Mouse (Mus musculus) skeletal muscle tissue, adult 2 months (tissue): ENCODE measurements around the gene Cnih1.
"Not testable (repeated sequence)": the region's sequence is repeated elsewhere in the genome, so short reads cannot be mapped to it uniquely, and the experiment has no call there.

ENCODE experiments used
- DNase-seq: peaks from one replicate; pipeline ENCODE4 v3.0.0-alpha.2; 2012; ENCODE audit warnings: low read depth, low spot score

Gene Cnih1

GRCm38 (mm10) chr14:46788505-46788901 lies 292 bp upstream of the Cnih1 start:
- no peak for DNase-seq

GRCm38 (mm10) chr14:46787454-46787786 lies 791 bp downstream of the Cnih1 start:
- DNase-seq: no peak

GRCm38 (mm10) chr14:46785247-46785646 lies 3.0 kb downstream of the Cnih1 start:
- DNase-seq: no peak

GRCm38 (mm10) chr14:46783327-46783926 lies 4.8 kb downstream of the Cnih1 start:
- DNase-seq: no peak

- DNase-seq: no peak
Measured at GRCm38 (mm10) chr14:46782187-46782828, 5.9 kb downstream of the Cnih1 start.

GRCm38 (mm10) chr14:46781086-46781485 lies 7.1 kb downstream of the Cnih1 start:
- no peak for DNase-seq

- no peak for DNase-seq
Measured at GRCm38 (mm10) chr14:46779217-46779616, 9.0 kb downstream of the Cnih1 start.

- DNase-seq: no peak
Measured at GRCm38 (mm10) chr14:46778756-46779155, 9.5 kb downstream of the Cnih1 start.

- no peak for DNase-seq
Measured at GRCm38 (mm10) chr14:46770036-46770435, 18.2 kb downstream of the Cnih1 start.

- DNase-seq: no peak
Measured at GRCm38 (mm10) chr14:46767116-46767515, 21.1 kb downstream of the Cnih1 start.

- no peak for DNase-seq
Measured at GRCm38 (mm10) chr14:46761186-46761585, 27.0 kb downstream of the Cnih1 start.

- DNase-seq: peak; percentile 92
Measured at GRCm38 (mm10) chr14:46760355-46761029, 27.7 kb downstream of the Cnih1 start, which contains the start of gene Cdkn3. Cdkn3 (plus strand) TSS chr14:46760541.

GRCm38 (mm10) chr14:46759970-46760354 lies 28.2 kb downstream of the Cnih1 start:
- no peak for DNase-seq

GRCm38 (mm10) chr14:46757736-46758135 lies 30.5 kb downstream of the Cnih1 start:
- no peak for DNase-seq

- DNase-seq: no peak
Measured at GRCm38 (mm10) chr14:46755851-46756250, 32.4 kb downstream of the Cnih1 start.

- not testable (repeated sequence) for DNase-seq
Measured at GRCm38 (mm10) chr14:46754371-46754770, 33.8 kb downstream of the Cnih1 start.

GRCm38 (mm10) chr14:46745413-46745812 lies 42.8 kb downstream of the Cnih1 start:
- DNase-seq: no peak

- DNase-seq: no peak
Measured at GRCm38 (mm10) chr14:46742674-46743073, 45.5 kb downstream of the Cnih1 start.

- not testable (repeated sequence) for DNase-seq
Measured at GRCm38 (mm10) chr14:46737346-46737745, 50.9 kb downstream of the Cnih1 start.

- DNase-seq: no peak
Measured at GRCm38 (mm10) chr14:46736366-46736765, 51.8 kb downstream of the Cnih1 start.

- DNase-seq: peak; percentile 31
Measured at GRCm38 (mm10) chr14:46734761-46735455, 53.3 kb downstream of the Cnih1 start.

GRCm38 (mm10) chr14:46734262-46734661 lies 53.9 kb downstream of the Cnih1 start:
- DNase-seq: no peak
